Mouse (Mus musculus) mesoderm, embryonic 11.5 days (tissue): ENCODE results near the gene Auts2.

ENCODE experiments used
- DNase-seq: peaks from one replicate; pipeline ENCODE4 v3.0.0-alpha.2; 2012; ENCODE audit warnings: low read depth, low spot score

The Auts2 gene

DNA sequence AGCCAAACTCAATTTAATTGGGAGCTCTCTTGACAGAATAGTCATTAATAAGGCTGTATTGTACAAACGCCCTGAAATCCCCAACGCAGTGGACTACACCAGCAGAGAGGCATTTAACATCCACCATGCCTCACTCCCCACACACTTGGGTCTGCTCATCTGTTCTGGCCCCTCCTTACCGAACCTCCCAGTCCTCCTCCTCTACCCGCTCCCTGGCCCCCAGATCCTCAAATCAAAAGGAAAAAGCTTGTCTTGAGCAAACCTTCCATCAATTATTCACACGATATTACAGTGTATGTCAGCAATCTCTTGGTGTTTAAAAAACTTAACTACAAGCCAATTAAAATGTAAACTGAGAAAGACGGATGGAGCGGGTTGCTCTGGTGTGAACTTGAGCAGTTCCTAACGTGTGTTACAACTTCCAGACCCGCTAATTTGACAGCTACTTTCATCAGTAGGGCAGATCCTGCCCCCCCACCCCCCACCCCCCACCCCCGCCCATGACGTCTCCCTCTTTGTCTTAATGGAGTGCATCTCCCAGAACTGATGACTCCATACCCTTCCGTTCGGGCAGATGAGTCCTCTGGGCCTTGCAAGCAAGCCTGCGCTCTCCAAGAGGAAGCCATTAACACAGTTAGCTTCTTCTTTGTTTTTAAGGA, 703.4 kb downstream of the Auts2 start:
- DNase-seq: no peak

GRCm38 (mm10) chr5:131839023-131839422, 704.1 kb downstream of the Auts2 start:
- no peak for DNase-seq

DNA sequence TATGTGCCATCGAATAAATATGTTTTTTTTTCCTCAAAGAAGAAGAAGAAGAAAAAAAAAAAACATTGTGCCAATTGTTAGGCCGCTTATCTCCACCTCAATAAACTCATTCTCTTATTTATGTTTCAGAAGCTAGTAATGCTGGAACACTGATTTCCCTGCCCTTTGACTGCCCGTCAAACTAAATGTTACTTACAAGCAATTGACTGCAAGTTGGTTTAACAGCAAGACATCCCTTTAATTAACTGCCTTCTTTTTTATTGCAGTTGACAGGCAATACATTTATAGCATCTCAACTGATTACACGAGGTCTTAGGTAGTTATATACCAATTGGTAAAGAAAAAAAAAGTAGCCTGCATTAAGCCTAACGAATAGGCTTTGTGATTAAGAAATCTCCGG, 705.1 kb downstream of the Auts2 start:
- DNase-seq: no peak

DNA sequence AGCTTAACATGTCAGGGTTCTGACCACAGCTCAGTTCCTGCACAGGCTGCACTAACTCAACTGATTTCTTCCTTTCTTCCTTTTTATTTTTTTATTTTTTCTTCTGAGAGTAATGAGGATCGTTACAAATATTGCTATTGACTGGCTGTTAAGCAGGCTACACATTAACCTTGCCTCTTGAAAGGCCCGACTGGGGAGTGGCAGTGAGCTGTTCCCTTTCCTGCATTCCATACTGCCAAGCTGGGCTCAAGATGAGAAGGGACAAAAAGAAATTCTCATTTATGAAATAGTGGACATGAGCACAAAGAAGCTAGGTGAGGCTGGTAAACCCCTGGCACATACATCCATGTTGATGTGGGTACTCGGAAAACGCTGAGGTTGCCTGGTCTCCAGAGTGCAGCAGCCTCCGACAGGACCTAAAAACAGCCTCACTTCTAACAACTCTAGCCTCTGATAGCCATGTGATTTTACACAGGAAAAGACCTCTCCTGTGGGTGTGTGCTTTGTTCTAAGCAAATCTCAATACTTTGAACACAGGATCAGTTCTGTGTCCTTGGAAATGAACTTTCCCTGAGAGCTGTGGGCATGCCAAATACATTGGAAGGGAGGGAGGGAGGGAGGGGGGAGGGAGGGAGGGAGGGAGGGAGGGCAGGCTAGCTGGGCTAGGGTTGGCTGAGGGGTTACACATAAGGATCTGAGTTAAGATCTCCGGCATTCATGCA, 707.0 kb downstream of the Auts2 start:
- no peak for DNase-seq

DNA sequence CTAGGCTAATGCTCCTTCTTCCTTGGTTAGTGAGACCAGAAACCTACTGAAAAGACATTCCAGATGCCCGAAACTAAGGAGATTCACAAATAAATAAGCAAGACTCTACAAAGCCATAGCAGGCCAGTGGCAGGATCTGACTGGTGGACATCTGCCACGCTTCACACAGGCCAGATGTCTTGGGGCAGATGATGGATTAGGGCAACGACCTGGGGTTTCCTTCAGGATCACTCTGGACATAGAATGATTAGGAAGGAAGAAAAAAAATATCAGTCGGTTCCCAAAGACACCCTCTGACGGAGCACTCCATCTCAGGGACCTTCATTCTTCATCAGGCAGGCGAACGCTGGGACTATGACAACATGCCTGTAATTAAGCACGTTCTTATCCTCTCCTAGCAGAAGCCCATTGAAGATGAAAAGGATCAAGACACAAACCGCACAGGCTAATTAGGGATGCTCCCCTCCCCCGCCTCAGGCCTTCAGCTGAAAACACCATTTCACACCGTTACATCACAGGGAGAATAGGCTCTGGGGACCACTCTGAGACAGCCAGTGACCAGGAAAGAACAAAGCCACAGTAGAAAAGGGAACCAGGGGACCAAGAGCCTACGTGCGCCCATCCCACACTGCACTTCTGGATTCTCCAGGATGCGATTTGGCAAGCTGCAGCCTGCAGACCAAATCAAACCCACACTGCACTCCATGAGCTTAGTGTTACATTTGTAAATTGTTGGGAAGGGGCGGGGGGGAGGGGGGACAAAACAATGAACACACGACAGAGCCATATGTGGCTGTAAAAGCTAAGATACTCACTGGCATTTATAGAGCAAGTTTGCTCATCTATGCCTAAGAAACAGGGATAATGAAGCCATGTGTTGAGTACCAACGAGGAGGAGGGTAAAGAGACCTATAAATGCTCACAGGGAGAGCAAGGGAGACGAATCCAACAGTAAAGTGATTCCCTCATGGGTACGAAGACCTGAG, 710.0 kb downstream of the Auts2 start:
- DNase-seq: peak; percentile 66

GRCm38 (mm10) chr5:131830111-131830510, 713.0 kb downstream of the Auts2 start:
- no peak for DNase-seq

GRCm38 (mm10) chr5:131829248-131829647, 713.9 kb downstream of the Auts2 start:
- no peak for DNase-seq

GRCm38 (mm10) chr5:131828607-131829006, 714.5 kb downstream of the Auts2 start:
- no peak for DNase-seq

DNA sequence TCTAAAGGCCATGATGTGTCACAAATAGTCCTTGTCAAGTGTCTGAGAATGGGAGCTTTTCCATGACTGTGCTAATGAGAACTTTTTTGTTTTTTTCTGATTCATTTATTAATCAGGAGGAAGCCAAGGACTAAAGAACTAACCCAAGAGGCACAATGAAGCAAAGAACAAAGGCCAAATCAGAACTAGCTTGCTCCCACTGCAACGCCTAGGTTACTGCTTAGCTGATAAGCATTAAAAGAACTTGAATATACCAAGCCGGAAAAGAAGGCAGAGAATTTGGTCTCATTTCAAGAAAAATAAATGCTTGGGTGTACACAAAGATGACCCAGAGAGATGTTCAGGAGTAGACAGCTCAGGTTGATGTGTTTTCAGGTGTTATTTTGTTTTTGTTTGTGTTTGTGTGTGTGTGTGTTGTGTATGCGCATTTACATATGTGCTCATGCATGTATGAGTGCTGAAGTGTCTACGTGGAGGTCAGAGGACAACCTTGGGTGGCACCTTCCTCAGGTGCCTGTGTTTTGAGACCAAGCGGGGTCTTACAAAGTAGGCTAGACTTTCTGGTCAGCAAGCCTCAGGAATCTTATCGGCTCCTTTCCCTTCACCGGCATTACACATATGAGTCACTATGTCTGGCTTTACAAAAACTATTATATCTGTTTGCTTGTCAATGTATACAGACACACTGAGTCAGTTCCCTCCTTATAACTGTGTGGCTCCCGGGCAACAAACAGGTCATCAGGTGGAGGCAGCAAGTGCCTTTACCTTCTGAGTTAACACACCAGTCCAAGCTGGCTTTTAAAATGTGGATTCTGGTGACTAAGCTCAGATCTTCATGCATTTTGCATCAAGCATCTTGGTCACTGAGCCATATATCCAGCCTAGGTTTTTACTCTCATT, 716.5 kb downstream of the Auts2 start:
- no peak for DNase-seq

DNA sequence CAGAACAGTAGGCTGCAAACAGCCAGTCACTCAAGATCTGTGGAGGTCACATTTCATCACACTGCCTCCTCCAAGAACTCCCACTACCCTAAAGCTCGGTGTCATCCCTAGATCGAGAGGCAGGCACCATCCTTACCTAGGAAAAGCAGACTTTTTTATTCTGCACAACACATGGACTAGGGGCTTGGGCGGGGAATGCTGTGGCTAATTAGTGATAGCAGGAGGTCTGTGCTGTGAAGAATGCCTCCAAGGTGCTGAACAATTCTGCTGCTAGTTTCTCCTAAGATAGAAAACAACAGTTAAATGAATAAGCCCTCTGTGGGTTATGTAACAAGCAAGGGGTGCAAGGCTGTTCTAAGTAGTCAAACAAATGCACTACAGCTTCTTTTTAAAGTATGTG, 717.7 kb downstream of the Auts2 start:
- DNase-seq: no peak

- peak; percentile 60 for DNase-seq
These were observed 718.8 kb downstream of the Auts2 start for GRCm38 (mm10) chr5:131824197-131824991.

- no peak for DNase-seq
These were observed 721.7 kb downstream of the Auts2 start for GRCm38 (mm10) chr5:131821461-131821860.

DNA sequence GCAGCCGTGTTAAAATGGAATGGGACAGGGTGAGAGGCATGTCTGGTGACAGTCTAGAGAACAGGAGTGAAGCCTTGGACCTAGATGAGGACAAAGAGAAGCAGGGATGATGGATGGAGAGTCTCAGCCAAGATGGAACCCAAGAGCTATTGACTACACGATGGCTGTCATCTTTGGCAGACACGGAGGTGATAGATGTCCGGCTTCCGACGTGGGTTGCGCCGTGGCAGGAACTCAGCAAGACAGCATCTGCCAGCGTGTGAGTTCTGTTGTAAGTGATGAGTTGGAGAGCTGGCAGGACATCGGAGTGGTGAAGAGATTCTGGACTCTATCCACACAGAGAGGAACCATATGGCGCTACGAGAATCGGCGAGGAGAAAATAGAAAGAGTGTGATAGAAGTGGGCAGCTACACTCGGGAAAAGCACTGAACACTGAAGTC, 723.9 kb downstream of the Auts2 start:
- no peak for DNase-seq

- DNase-seq: no peak
These were observed 727.6 kb downstream of the Auts2 start for GRCm38 (mm10) chr5:131815498-131815897.

DNA sequence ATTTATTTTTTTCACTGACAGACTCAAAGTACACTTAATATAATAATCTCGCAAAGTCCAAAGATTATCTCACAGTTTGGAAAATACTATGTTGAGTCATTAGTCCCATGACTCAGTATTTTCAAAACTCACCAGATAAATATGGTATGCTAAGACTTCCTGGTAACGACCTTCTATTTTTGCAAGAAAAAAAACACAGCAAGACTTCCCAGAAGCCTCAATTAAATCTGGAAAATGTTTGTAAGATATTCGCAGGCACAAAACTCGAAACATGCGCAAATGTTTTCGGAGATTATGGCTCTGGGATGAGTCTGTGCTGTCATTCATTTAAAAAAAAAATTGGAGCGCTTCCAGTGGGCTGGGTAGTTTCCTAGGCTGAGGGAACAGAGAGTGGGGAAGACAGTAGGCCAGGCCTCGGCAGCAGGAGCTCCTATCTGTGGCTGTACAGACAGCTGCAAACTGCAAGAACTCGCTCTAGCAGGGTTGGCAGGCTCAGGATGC, 728.6 kb downstream of the Auts2 start:
- no peak for DNase-seq

DNA sequence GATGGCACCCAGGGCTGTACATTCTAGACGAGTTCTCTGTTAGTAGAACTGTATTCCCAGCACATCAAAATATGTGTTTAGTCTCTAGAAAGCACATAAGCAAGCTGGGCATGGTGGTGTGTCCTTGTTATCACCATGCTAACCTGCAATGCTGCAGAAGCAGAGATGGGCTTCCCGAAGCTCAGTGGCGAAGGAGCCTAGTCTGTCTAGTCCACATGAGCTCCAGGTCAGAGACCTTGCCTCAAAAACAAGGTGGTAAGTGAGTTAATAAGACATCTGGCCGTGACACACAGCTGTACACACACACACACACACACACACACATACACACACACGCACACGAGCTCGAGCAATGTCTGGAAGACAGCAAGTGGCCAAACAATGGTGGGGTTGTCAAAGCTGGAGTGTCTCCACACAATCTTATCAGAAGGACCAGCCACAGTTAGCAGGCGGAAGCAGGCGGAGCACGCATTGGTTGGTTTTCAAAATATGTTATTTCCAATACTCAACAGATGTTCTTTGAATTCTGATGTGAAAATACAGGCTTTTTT, 729.1 kb downstream of the Auts2 start:
- DNase-seq: no peak

- DNase-seq: no peak
These were observed 729.8 kb downstream of the Auts2 start for GRCm38 (mm10) chr5:131813331-131813781.

- DNase-seq: no peak
These were observed 730.6 kb downstream of the Auts2 start for GRCm38 (mm10) chr5:131812483-131813063.

DNA sequence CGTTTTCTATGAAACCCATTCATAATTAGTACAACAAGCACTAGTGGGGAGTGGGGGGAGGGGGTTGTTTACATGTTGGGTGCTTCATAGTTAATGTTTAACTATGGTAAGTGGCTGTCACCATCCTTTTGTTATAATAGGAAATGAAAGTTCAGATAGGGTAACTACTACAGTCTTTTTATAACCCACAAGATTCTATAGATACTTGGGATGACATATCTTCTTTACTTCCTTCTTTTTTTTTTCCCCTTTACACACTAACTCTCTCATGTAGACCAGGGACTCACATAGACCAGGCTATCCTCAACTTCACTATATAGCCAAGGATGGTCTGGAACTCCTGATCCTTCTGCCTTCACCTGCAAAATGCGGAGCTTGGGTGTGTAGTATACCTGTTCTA, 736.8 kb downstream of the Auts2 start:
- no peak for DNase-seq
